Mouse (Mus musculus) frontal cortex, adult (tissue): ENCODE data around the gene Ankrd27.

Experiments used
- ATAC-seq: cut with Nextera tagmentation; 2 replicates; pipeline ENCODE4 v1.9.2; 2017; ENCODE audit warnings: mild to moderate bottlenecking, moderate library complexity, mixed read lengths; ENCODE audit not compliant: low TSS enrichment

The Ankrd27 gene

DNA sequence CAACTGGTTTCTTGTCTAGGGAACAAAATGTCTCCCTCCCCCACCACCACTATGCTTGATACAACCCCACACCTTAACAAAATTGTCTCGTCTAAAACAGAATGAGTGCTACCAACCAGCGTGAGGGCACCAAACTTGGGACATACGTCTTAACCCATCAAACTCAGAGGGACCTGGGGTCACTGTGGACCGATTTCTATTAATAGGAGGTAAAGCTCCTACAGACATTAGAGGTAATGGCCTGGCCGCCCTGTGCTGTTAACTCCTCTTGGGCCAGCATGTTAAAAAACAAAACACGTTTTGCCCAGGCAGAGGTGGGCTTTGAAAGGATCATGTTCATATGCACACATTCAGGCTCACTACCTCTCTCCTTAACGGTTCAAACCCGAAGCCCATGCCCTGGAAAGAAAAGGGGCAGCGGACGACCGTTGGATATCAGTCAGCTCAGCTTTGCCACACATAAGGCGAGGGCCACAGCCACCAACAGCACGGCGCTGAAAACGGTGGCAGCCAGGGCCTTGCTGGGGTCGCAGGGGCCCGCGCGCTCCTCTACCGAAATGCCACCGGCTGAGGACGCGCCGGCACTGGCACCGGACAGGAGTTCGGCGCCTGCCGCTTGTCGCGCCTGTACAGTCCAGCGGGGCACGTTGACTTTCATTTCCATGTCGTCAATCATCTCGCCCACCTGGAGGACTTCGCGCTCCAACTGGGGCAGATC, 1.8 kb upstream of the Ankrd27 start:
- no peak for ATAC-seq

DNA sequence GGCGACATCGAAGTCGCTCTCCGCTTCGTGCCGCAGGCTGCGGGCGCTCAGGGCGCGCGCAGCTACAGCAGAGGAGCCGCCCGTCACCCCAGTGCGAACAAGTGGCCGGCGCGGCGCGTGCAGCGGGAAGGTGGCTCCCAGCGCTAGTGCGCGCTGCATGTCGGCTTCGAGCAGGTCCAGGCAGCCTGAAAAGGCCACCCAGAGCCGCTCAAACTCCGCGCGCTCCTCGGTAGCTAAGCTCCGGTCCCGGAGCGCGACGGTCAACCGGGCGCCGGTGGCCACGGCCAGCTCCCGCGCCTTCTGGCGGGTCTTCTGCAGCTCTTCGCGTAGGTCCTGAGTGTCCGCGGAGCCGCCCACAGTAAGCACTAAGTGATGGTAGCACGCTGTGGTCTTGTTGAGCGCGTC, 1.3 kb upstream of the Ankrd27 start:
- no peak for ATAC-seq

DNA sequence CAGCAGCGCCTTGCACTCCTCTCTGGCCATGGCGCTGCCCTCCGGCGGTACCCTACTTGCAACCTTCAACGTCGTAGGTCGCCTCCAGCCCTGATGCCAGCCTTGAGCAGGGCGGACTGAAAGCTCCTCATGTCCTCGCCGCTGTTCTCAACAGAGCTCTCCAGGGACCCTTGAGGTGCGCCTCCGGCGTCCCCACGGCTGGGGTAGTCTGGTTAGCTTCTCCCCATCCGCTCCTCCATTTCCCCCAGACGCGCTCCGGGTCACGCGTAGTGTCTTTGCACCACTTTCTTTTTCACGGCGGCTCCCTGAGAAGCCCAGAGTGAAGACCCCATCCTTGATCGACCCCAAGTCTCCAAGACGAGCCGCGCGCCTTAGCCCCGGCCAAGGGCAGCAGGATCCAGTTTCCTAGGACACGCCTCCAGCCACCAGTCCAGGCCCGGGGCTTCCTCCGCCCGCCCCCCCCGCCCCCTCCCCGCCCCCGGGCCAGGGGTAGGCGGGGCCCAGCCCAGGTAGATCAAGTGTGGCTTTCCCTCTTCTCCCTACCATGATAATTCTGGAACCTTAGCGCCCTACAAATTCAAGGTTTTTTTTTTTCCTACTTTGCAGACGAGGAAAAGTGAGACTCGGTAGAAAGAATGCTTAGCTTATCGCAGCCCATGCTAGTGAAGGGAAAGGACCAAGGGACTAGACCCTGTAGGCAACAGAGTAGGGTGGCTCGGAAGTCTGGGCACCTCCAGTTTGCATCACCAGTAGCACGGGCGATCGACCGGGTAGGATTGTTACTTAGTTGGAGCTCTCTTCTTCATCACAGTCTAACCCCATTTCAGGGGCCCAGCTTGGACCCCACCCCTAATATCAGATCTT, 621 bp upstream of the Ankrd27 start, which contains the start of gene Rgs9bp:
Gene Rgs9bp, minus strand, starts transcription at position 392 of the 864 bp plus-strand sequence.
- ATAC-seq: 0 out of 2 replicates have a peak, but pooled peaks have one; percentile 29

DNA sequence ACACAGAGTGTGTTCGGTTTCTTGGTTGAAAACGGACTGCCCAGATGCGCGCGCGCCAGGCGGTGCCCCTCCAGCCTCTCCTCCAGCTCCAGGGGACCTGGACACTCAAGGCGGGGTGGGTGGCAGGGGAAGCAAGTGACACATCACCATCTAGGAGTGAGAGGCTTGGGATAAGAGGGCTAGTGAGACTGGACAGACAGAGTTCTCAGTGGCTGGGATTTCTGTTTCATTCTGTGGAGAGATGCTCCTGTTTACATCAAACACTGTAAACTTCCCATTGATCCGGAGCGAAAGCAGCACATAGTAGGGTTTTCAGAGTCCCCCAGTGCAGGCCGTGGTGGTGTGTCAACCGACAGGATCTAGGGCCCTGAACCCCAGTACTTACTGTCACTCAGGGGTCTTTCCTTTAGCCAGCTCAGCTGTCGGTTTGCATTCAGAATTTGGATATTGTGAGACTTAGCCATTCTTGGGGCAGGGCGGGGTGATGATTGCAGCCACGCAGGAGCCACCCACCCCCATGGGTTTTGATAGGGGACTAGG, 932 bp downstream of the Ankrd27 start:
- ATAC-seq: no peak

DNA sequence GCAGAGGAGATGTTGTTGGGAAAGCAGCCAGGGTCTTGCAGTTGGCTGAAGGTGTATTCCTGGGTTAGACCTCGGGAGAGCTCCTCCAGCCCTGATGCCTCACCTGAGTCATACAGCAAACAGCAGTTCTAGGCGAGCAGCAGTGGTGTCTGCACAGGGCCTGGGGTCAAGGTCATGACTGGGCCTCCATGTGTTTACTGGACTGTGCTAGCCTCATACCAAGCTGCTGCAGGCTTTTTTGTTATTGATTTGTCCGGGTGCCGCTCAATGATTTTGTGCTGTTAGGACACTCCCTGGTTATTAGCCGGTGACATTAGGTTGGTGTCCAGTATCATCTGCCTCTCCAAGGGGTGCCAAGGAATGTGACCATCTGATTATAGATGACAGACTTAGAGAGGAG, 1.7 kb downstream of the Ankrd27 start:
- ATAC-seq: no peak

DNA sequence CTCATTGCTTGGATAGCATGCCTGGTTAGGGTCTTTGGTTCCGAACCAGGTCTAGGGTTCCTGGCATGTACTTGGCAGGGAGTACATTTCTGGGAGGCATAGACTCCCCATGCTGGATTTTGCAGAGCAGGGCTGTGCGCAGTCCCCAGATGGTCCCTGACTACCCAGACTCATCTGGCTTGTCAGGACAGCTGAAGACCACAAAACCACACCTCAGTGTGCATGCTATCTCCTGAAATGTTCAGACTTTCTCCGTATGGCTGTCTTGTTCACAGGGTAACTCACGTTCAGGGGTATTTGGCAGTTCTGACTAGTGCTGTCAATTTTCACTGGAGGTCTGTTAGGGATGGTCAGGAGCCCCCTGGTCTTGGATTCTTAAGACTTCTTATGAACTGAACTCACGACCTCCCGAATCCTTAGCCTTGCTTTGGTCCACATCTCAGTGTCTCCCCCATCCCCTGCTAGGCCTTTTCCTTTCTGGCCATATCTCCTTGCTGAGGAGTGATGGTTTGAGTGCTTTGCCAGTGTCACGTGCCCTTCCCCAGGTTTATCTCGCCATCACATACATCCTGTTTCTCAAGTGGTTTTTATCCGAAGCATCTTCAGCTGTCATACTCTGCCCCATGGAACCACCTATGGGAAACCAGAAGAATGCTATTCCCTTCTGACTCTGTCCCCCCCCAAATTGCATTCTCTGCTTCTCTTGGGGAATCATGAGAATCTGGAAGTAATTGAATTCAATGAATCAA, 2.8 kb downstream of the Ankrd27 start:
- ATAC-seq: no peak

DNA sequence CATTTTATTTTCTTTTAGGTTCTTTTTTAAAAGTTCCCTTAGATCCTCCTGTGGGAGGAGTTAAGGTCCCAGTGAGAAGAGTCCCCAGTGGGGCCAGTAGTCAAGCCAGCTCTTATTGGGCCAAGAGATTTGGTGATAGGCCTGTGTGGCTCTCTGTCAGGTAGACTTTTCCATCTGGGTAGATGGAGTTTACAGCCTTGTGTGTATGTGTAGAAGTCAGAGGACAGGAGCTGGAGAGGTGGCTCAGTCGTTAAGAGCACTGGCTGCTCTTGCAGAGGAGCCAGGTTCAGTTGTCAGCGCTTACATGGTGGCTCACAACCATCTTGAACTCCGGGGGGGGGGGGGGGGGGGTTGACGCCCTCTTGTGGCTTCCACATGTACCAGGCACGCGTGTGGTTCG, 3.4 kb downstream of the Ankrd27 start:
- no peak for ATAC-seq

DNA sequence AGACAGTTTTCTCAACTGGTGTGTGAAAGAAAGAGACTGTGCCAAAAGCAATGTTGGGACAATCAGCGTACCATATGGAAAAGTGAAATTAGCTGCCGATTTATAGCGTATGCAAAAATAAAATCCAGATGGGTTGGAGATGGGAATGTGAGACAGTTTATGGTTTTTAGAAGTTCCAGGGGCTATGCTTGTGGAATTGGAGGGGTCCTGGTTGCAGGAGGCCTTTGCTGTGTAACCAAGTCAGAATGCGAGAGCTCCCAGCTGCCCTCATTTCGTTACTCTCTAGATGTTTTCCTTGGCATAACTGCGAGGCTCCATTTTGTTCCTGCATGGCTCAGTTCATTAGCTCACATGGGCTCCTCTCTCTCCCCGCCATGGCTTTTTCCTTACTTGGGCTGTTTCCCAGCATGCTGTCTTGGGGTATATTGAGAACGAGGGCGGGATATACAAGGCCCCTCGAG, 4.7 kb downstream of the Ankrd27 start:
- peak; percentile 12; the same call in 1 of the 2 replicates for ATAC-seq

DNA sequence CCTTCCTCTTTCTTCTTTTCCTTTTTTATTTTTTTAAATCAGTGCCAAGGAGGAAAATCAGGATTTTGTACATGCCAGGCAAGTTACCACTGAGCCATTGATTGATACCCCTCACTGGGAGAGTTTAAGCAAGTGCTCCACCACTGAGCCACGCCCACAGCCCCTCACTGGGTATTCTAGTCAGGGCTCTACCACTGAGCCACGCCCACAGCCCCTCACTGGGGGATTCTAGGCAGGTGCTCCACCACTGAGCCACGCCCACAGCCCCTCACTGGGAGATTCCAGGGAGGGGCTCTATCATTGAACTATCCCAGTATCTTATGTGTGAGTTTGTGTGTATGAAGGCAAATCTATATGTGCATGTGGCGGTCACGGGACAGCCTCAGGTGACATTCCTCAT, 8.3 kb downstream of the Ankrd27 start:
- ATAC-seq: no peak

DNA sequence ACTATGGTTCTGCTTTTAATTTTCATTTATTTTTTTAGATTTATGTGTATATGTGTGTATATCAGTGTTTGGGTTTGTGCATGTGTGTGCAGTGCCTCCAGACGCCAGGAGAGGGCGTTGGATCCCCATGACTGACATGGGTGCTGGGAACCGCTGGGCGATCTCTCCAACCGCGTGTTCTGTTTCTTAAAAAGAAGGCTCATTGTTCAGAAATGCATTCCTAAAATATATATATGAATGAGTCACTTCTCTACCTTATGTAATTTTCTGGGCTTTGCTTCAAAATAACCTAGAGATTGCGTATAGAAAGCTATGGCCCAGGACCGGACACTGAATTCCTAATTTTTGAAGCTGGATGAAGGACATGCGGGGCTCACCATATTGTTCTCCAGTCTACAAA, 13.4 kb downstream of the Ankrd27 start:
- peak; percentile 80 for ATAC-seq

DNA sequence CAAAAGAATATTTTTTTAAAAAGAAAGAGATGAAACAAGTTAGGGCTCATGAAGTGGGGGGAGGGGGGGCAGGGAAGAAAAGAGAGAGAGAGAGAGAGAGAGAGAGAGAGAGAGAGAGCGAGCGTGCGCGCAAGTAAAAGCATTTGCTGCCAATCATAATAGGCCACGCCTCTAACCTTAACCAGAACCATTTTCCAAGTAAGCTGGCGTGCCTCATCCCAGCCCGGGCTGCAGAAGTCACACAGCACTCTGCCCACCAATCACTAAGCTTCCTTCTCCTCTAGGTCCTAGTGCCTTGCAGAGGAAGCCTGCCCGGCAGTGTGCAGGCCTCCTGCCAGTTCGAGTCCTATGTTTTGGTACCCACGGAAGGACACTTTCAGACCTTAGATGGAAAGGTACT, 14.0 kb downstream of the Ankrd27 start:
- ATAC-seq: no peak

DNA sequence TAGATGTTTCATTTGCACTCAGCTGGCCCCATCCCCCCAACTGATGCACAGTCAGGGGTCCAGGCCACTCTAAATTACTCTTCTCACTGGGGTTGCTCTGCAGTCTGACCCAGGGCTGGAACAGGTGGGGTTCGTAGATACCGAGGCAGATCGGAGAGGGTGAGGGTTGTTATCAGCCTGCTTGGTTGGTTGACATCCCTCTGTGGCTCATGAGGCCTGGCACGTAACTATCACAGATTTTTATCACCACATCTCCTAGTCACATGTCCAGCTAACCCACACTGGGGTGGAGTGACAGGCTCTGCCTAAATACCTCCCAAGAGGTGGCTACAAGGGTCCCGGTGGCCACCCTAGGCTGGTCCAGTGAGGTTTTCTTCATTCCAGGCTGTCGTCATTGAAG, 15.1 kb downstream of the Ankrd27 start:
- ATAC-seq: no peak

DNA sequence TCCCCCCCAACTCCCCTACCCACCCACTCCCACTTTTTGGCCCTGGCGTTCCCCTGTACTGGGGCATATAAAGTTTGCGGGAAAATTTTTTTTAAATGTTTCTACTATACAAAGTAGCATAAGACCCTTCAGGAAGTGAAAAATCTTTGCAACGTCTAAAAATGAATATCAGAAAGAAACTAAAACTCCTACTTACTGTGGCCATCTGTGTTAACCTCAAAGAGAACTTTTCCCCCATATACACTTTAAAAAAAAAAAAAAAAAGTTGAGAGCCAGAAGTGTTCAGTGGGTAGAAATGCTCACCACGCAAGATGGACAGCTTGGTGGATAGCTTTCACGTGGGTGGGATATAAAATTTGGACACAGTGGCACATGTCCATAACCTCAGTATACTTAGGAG, 16.7 kb downstream of the Ankrd27 start:
- no peak for ATAC-seq

DNA sequence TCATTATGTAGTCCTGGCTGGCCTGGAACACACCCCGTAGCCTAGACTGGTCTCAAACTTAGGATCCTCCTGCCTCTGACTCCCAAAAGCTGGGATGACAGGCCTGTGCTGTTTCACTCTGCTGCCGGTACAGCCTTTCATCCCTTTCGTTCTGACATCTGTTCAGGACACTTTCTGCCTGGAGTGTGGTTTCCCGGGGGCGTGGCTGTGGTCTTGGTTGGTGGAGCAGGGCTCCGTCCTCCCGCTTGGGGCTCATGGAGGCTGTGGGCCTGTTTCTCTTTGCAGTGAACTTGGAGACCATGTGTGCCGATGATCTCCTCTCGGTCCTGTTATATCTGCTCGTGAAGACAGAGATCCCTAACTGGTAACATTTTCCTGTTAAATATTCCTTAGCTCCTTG, 20.8 kb downstream of the Ankrd27 start:
- no peak for ATAC-seq

DNA sequence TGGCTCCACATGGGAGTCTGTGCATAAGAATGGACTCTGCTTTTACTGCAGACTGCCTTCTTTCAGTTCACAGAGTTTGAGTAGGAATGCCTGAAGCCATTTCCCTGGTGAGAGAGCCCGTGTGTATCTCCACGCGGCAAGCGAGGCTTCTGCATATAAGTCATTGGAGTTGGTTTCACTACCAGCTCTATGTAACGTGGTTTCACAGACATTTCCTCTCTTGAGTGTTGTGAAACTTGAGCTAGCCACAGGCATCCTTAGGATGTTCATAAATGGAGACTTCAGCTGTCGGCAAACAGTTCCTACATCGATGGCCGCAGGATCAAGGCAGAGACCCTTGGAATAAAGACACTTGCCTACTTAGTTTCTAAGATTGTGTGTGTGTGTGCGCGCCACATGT, 23.2 kb downstream of the Ankrd27 start:
- no peak for ATAC-seq

DNA sequence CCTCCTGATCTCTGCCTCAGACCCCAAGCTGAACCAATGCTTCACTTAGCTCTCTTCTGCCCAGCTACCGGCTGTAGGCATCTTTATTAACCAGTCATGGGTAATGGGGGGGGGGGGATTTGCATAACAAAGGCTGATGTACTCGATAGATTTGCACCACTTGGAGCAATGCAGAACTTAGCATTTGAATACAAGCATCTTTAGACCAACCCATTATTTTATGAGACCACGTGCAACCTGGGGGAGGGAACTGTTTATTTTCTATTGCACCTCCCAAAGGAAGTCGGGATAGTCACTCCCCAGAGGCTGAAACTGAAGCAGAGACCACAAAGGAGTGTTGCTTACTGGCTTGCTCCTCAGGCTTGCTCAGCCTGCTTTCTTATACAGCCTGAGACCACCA, 31.5 kb downstream of the Ankrd27 start:
- ATAC-seq: no peak

DNA sequence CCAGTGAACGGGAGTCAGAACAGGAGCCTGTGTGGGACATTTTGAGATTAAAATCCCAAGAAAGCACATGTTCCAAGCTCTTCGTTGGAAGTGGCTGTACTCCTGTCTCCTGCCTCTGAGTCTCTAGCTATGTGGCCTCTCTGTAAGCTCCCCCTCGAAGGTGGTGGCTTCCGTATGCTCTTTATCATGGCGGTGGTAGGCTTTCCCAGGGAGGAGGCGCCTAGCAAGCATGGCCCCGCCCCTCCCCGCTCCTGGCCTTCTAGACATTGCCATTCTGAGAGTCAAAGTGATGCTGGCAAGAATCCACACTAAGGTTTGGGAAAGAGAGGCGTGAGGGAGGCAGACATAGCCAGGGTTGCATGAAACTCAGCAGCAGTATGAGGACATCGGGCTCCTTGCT, 36.6 kb downstream of the Ankrd27 start:
- ATAC-seq: no peak

DNA sequence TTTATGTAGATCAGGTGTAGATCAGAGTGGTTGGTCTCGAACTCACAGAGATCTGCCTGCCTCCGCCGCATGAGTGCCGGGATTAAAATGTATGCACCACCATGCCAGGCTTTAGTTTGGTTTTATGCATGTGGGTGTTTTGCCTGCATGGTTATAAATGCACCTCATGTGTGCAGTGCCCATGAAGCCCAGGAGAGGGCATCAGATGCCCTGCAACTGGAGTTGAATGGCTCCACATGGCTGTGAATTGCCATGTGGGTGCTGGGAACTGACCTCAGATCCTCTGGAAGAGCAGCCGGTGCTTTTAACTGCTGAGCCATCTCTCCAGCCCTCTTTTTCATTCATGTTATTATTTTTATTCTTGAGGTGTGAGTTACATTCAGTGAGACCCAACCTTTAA, 40.0 kb downstream of the Ankrd27 start:
- ATAC-seq: no peak

DNA sequence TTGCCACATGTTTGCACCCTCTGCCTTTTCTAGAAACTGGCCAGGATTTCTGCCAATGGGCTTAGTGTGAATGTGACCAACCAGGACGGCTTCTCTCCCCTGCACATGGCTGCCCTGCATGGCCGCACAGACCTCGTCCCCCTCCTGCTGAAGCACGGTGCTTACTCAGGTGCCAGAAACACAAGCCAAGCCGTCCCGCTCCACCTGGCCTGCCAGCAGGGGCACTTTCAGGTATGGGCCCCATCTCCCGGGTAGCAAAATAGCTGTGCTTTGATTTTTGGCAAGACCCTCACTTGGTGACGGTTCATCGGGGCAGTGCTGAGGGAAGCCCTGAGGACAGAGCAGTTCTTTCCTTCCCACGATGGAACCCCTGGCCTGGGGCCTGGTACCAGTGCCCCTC, 41.3 kb downstream of the Ankrd27 start:
- ATAC-seq: no peak

DNA sequence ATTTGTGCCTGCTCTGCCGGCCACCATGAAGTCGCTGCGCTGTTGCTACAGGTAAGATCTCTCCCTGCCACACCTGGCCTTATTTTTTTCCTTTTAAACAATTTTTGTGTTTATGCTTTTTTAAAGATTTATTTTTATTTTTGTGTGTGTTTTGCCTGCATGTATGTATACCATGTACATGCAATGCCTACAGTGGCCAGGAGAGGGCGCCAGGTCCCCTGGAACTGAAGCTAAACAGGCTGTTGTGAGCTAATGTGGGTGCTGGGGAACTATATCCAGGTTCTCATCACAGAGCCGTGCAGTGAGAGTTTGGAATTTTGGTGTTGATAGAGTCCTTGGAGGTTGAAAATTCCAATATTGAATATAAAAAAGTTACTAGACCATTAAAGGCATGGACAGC, 42.5 kb downstream of the Ankrd27 start:
- no peak for ATAC-seq

DNA sequence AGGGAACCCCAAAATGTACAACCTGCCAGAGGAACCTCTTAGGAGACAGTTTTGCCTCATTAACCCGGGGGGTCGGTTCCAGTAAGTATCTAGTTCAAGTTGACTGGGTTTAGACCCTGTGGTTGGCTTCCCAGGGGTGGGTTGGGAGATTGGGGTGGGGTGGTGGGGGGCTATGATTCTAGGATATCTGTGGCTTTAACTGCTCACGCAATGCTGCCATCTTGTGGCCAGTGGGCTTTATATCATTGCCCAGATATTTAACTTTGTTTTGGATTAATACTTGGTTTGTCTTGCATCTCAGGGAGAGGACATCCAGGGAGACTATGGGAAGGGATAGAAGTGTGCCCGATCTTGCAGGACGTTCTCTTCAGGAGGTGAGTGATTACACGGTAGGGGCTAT, 50.2 kb downstream of the Ankrd27 start:
- no peak for ATAC-seq

DNA sequence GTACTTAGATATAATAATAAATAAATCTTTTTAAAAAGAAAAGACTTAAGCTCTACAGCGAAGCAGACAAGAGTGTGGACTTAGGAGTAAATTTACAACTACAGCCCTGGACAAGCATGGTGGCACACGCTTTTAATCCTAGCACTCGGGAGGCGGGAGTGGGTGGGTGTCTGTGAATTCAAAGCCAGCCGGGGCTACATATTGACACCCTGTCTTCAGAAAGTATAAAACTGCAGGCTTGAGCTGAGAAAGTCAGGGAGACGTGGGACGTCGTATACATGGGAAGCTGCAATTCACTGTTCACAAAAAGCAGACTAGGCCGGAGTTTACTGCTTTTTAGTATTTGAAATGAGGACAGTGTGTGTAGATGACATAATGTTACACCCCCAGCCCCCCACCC, 50.8 kb downstream of the Ankrd27 start:
- ATAC-seq: peak; percentile 70; the same call in 1 of the 2 replicates
